In the genomic region with DNA sequence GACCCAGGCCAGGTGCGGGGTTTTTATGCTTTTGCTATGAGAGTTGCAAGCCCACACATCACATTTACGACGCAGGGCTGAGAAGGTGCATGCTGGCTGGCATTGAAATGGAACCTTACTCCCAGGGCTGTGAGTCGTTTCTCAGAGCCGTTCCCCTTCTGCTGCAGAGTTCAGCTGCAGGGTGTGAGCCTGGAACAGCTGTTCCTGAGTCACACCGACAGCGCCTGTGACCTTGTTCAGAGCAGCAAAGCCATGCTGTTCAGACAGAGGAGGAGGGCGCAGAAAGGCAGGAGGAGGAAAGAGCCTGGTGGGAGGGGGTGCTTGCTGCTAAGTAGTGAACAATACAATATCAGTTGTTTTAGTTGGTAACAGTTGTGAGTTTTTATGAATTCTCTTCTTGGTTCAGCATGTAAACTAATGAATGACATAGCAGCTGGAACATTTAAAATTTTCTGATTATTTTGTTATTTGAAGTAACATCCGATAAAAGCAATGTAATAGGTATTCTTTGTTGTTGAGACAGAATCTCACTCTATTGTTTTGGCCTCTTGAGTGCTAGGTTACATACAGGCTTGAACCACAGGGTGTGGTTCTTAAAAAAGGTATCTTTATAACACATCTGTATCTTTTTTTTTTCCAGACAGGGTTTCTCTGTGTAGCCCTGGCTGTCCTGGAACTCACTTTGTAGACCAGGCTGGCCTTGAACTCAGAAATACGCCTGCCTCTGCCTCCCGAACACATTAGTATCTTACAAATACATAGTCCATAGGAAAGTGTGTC, we compare ENCODE assay signal across 15 mouse cellular contexts. TPM values are rescaled to one million over a fixed set of nuclear protein-coding genes. Genes with fewer than 3 reads are reported as not detected.
DNase-seq lines count a peak whose midpoint lies in the region; ATAC-seq and TF ChIP-seq lines count a peak whose summit lies in the region.
"Had no signal": no experiment of that assay in that cellular context is flagged by ENCODE, and none has a peak within 500 bp of the region (broad histone marks: within the 10 kb centered on the region; RNA-seq: fewer than 3 reads in every experiment).

No protein-coding gene starts in this region.

- no peak overlapping the region for H3K4me3 ChIP-seq in C2C12 (ENCODE audit: insufficient read depth, poor library complexity, severe bottlenecking)
- H3K4me3 ChIP-seq in liver, embryonic 14.5 days (ENCODE audit: insufficient read depth in 1 of 2, low read depth in 2 of 2, low read length in 2 of 2), result no peak overlapping the region
- H3K4me3 ChIP-seq: midbrain, embryonic 15.5 days; neural tube, embryonic 13.5 days had no signal

- TF ChIP-seq CTCF in C2C12 (IDR thresholded peaks at IDR 0.05; ENCODE audit: control insufficient read depth, insufficient read depth, insufficient read length), result no peak
- no peak for TF ChIP-seq CTCF in liver, embryonic 14.5 days (IDR thresholded peaks at IDR 0.05; ENCODE audit: low read depth)

- no peaks in the 10 kb centered on the region for H3K9me3 ChIP-seq in liver, embryonic 14.5 days (ENCODE audit: control insufficient read depth, low read length)
- H3K9me3 ChIP-seq: midbrain, embryonic 15.5 days; neural tube, embryonic 13.5 days had no signal

- no peak overlapping the region for H3K4me2 ChIP-seq in liver, embryonic 14.5 days (ENCODE audit: low read depth)
- H3K4me2 ChIP-seq: midbrain, embryonic 15.5 days; neural tube, embryonic 13.5 days had no signal

- no peak for TF ChIP-seq EP300 in liver, embryonic 14.5 days (IDR thresholded peaks at IDR 0.05; ENCODE audit: low read depth)

- peaks cover 93% of the 10 kb centered on the region for H3K36me3 ChIP-seq in C2C12 (ENCODE audit: control insufficient read depth, insufficient read depth)
- H3K36me3 ChIP-seq in liver, embryonic 14.5 days (replicated peaks; ENCODE audit: control insufficient read depth, insufficient read depth, low read depth), result peaks cover 35% of the 10 kb centered on the region

- peak; percentile 22 for DNase-seq in gastrocnemius, postnatal 14 days
- no peak for DNase-seq in gastrocnemius, postnatal 25 days
- DNase-seq in ZHBTc4 (ENCODE audit: low read depth, low spot score), result peak; percentile 61
- DNase-seq in liver, embryonic 14.5 days (ENCODE audit: low read depth in 3 of 3, low spot score in 3 of 3), result no peak
- no peak for DNase-seq in yolk sac, embryonic 10.5 days (ENCODE audit: low spot score)
- DNase-seq in cerebellum, postnatal 10 days, result no peak
- DNase-seq in heart, adult 8-10 months (ENCODE audit: low spot score), result no peak
- DNase-seq: heart, adult 18-20 months; heart, postnatal 36 days; lung, postnatal 36 days; thymus, postnatal 36 days had no signal

- no peaks in the 10 kb centered on the region for H3K79me2 ChIP-seq in C2C12 (ENCODE audit: control insufficient read depth, insufficient read depth)

- ATAC-seq in liver, embryonic 14.5 days (ENCODE audit: insufficient read depth), result peak; percentile 46; the same call in 1 of the 2 replicates
- ATAC-seq: forebrain, embryonic 16.5 days; midbrain, embryonic 15.5 days had no signal

- H3K9ac ChIP-seq in liver, embryonic 14.5 days (replicated peaks), result no peak overlapping the region
- H3K9ac ChIP-seq: midbrain, embryonic 15.5 days; neural tube, embryonic 13.5 days had no signal

- peaks cover 0 to 5% of the 10 kb centered on the region in 2 experiments; a peak in 1 of 4 replicates for H3K4me1 ChIP-seq in liver, embryonic 14.5 days (replicated peaks; ENCODE audit: control insufficient read depth in 2 of 2, insufficient read depth in 2 of 2, low read length in 1 of 2)
- H3K4me1 ChIP-seq: midbrain, embryonic 15.5 days; neural tube, embryonic 13.5 days had no signal

- WGBS in liver, embryonic 14.5 days (ENCODE audit: insufficient replicate concordance), result 75% methylated on average over 11 of the region's 11 CpGs

- no peaks in the 10 kb centered on the region for H3K27me3 ChIP-seq in C2C12 (ENCODE audit: control insufficient read depth, insufficient read depth, insufficient read length)
- H3K27me3 ChIP-seq in liver, embryonic 14.5 days (ENCODE audit: control insufficient read depth, insufficient read depth, low read length), result no peaks in the 10 kb centered on the region
- H3K27me3 ChIP-seq: midbrain, embryonic 15.5 days; neural tube, embryonic 13.5 days had no signal

- no peak overlapping the region for H3ac ChIP-seq in C2C12 (ENCODE audit: control insufficient read depth, insufficient read length, low read depth)

- intact Hi-C loops in gastrocnemius, postnatal 14 days (cut with DNase I; ENCODE audit: low total_unique reads), result no loop called here

- peaks cover 1% of the 10 kb centered on the region for H3K79me3 ChIP-seq in C2C12 (ENCODE audit: low read depth)

- H3K27ac ChIP-seq in liver, embryonic 14.5 days, result no peak overlapping the region
- H3K27ac ChIP-seq: midbrain, embryonic 15.5 days; neural tube, embryonic 13.5 days had no signal

TF ChIP-seq in C2C12, 6 proteins besides CTCF, POLR2A, EP300 and RAD21:
- peak; percentile 20 for TF ChIP-seq MYOD1 (IDR thresholded peaks at IDR 0.05; ENCODE audit: control insufficient read depth, insufficient read length, low read depth)
- no peak for TF ChIP-seq CEBPB (IDR thresholded peaks at IDR 0.05; ENCODE audit: low read depth)

RNA-seq across cellular contexts. Expression of a gene that starts 23.8 kb away (rescaled TPM):
- total RNA-seq in gastrocnemius, postnatal 14 days (2021), result 10 to 100 TPM; 22.4 to 25.7 TPM
- 10 to 100 TPM; 25.7 to 29.4 TPM for total RNA-seq in gastrocnemius, postnatal 25 days (2021)
- 42.0 TPM for polyA plus RNA-seq in C2C12 (2012; fragmentation: generic; extraction: Trizol)
- polyA plus RNA-seq in liver, embryonic 14.5 days (2012; rRNA removed), result 6.6 and 8.8 TPM in 2 replicates
- 13.5 and 16.8 TPM in 2 replicates for polyA plus RNA-seq in liver, embryonic 14.5 days (2014; fragmentation: Nextera tagmentation; extraction: Ambion mirVana)
- 10 to 100 TPM; 33.7 to 42.1 (median 38.8) TPM for total RNA-seq in heart, adult 8-10 months (2022)

RNA-seq across cellular contexts. Expression of a gene that starts 23.9 kb away (rescaled TPM):
- 10 to 100 TPM; 16.2 to 16.8 TPM for total RNA-seq in gastrocnemius, postnatal 14 days (2021)
- 10 to 100 TPM; 18.3 to 20.0 TPM for total RNA-seq in gastrocnemius, postnatal 25 days (2021)
- polyA plus RNA-seq in C2C12 (2012; fragmentation: generic; extraction: Trizol), result 7.5 TPM
- polyA plus RNA-seq in liver, embryonic 14.5 days (2012; rRNA removed), result 16.9 and 21.4 TPM in 2 replicates
- 14.3 and 14.7 TPM in 2 replicates for polyA plus RNA-seq in liver, embryonic 14.5 days (2014; fragmentation: Nextera tagmentation; extraction: Ambion mirVana)
- 10 to 100 TPM; 13.7 to 15.1 (median 14.3) TPM for total RNA-seq in heart, adult 8-10 months (2022)

Comparison
In these comparisons a context has a peak if more than half of its experiments do, and no peak if none do; other contexts are left out.
1. DNase-seq: peak in gastrocnemius, postnatal 14 days (single experiment) and ZHBTc4 (single experiment); none in gastrocnemius, postnatal 25 days (single experiment), liver, embryonic 14.5 days (0 of 3), yolk sac, embryonic 10.5 days (single experiment), cerebellum, postnatal 10 days (0 of 2) and heart, adult 8-10 months (single experiment).